Mouse (Mus musculus): ENCODE results near the gene Coasy.

GRCm38 (mm10) chr11:101089931-101090330, 7.6 kb downstream of the Coasy start:
- TF ChIP-seq TAL1 (IDR thresholded peaks at IDR 0.05; ENCODE audit: low read length): no peak
- TF ChIP-seq GATA1 (IDR thresholded peaks at IDR 0.05; ENCODE audit: low read length): no peak

All from erythroblast, embryonic 14.5 days (primary cell).